Mouse (Mus musculus) limb, embryonic 14.5 days (tissue): ENCODE results near the gene Elfn2. TPM values are rescaled to one million over a fixed set of nuclear protein-coding genes. Genes with fewer than 3 reads are reported as not detected.
A peak's percentile ranks its signal among the peaks of the same experiment; 100 is the strongest.

Source experiments
- ATAC-seq: fragments of 200-750 bp; cut with Nextera tagmentation; 2 replicates; pipeline ENCODE4 v1.8.0; 2017; ENCODE audit warnings: low read depth, moderate number of reproducible peaks, moderate TSS enrichment; ENCODE audit not compliant: low FRiP score
- DNase-seq: peaks from one replicate; pipeline ENCODE4 v3.0.0-alpha.2; 2015; ENCODE audit warnings: low spot score
- H3K27ac ChIP-seq: fragments of 300-500 bp; sonication (generic); replicated peaks from 2 replicates; pipeline ENCODE4 v1.5.1; 2014; ENCODE audit warnings: low read depth, mild to moderate bottlenecking, low read length, moderate library complexity, mixed read lengths
- H3K27me3 ChIP-seq: fragments of 300-500 bp; sonication (generic); 2 replicates; pipeline ENCODE4 v1.6.1; 2014; ENCODE audit warnings: low read length, mixed read lengths; ENCODE audit not compliant: control insufficient read depth, insufficient read depth
- H3K36me3 ChIP-seq: fragments of 300-500 bp; sonication (generic); 2 replicates; pipeline ENCODE4 v1.6.1; 2014; ENCODE audit warnings: mild to moderate bottlenecking, low read length, moderate library complexity, mixed read lengths; ENCODE audit not compliant: control insufficient read depth, insufficient read depth
- H3K4me1 ChIP-seq: fragments of 300-500 bp; sonication (generic); 2 replicates; pipeline ENCODE4 v1.6.1; 2014; ENCODE audit warnings: antibody characterized with exemption, low read length, mixed read lengths; ENCODE audit not compliant: control insufficient read depth, insufficient read depth
- H3K4me2 ChIP-seq: fragments of 300-500 bp; sonication (generic); replicated peaks from 2 replicates; pipeline ENCODE4 v1.6.1; 2014; ENCODE audit warnings: low read depth, mild to moderate bottlenecking, low read length, moderate library complexity; ENCODE audit not compliant: severe bottlenecking
- H3K4me3 ChIP-seq: fragments of 300-500 bp; sonication (generic); replicated peaks from 2 replicates; pipeline ENCODE4 v1.5.1; 2014; ENCODE audit warnings: low read length
- H3K9ac ChIP-seq: fragments of 300-500 bp; sonication (generic); 2 replicates; pipeline ENCODE4 v1.6.1; 2014; ENCODE audit warnings: mild to moderate bottlenecking, low read depth, low read length, moderate library complexity; ENCODE audit not compliant: severe bottlenecking
- H3K9me3 ChIP-seq: fragments of 300-500 bp; sonication (generic); 2 replicates; pipeline ENCODE4 v1.6.1; 2016; ENCODE audit warnings: low read length; ENCODE audit not compliant: control insufficient read depth
- POLR2A ChIP-seq: fragments of 200-500 bp; IDR thresholded peaks from 2 replicates; pipeline ENCODE4 v1.8.0; 2012; ENCODE audit warnings: inconsistent platforms, mild to moderate bottlenecking, moderate library complexity, borderline replicate concordance; ENCODE audit not compliant: insufficient read depth, insufficient read length; ENCODE audit errors: extremely low read depth
- WGBS: fragments of 180-500 bp; shearing (Covaris S2); extraction: QIAGEN DNeasy Blood & Tissue Kit; methylation state at CpG from one replicate; pipeline ENCODE4 v1.1.7; 2014; 5-methylcytosine and 5-hydroxymethylcytosine counted together
- polyA plus RNA-seq, 2 experiments: library from polyadenylated mRNA; depleted of rRNA in 1 of 2; stranded (reverse) in 1 of 2; unstranded in 1 of 2; fragments of >200 nt; fragmentation: Nextera tagmentation in 1 of 2; extraction: Ambion mirVana in 1 of 2; gene quantifications; 2 replicates each; pipeline versions ENCODE4 v1.2.1 to v1.2.3; 2012 to 2014

Gene Elfn2
- polyA plus RNA-seq, 2 experiments, result 0.04 to 0.24 TPM

- H3K4me1 ChIP-seq, result no peaks in the 10 kb centered on the region
- H3K9ac ChIP-seq, result no peak overlapping the region
- 21% methylated on average over 5 of the region's 5 CpGs for WGBS
- TF ChIP-seq POLR2A, result no peak
- no peak overlapping the region for H3K4me3 ChIP-seq
- H3K9me3 ChIP-seq, result no peaks in the 10 kb centered on the region
- H3K36me3 ChIP-seq, result no peaks in the 10 kb centered on the region
- H3K27me3 ChIP-seq, result no peaks in the 10 kb centered on the region
- no peak overlapping the region for H3K4me2 ChIP-seq
- DNase-seq (no peak), ATAC-seq (no peak)
- no peak overlapping the region for H3K27ac ChIP-seq
Observed at GRCm38 (mm10) chr15:78698084-78698483, 20.5 kb downstream of the Elfn2 start.

- Histone ChIP-seq H3K4me2 (no peak overlapping the region), H3K4me1 (no peaks in the 10 kb centered on the region), H3K27me3 (no peaks in the 10 kb centered on the region), H3K36me3 (no peaks in the 10 kb centered on the region), H3K9me3 (no peaks in the 10 kb centered on the region), H3K27ac (no peak overlapping the region), H3K9ac (no peak overlapping the region), H3K4me3 (no peak overlapping the region)
- 23% methylated on average over 5 of the region's 5 CpGs for WGBS
- no peak for DNase-seq
- no peak for TF ChIP-seq POLR2A
- no peak for ATAC-seq
Observed at GRCm38 (mm10) chr15:78695745-78696144, 22.8 kb downstream of the Elfn2 start.

GRCm38 (mm10) chr15:78692505-78692904 is 26.1 kb downstream of the Elfn2 start:
- 54% methylated on average over 8 of the region's 8 CpGs for WGBS
- Histone ChIP-seq H3K4me3 (no peak overlapping the region), H3K27me3 (no peaks in the 10 kb centered on the region), H3K4me2 (no peak overlapping the region), H3K36me3 (no peaks in the 10 kb centered on the region), H3K9me3 (no peaks in the 10 kb centered on the region), H3K9ac (no peak overlapping the region), H3K4me1 (no peaks in the 10 kb centered on the region), H3K27ac (no peak overlapping the region)
- TF ChIP-seq POLR2A, result no peak
- ATAC-seq (no peak), DNase-seq (no peak)

GRCm38 (mm10) chr15:78690716-78691115 is 27.9 kb downstream of the Elfn2 start:
- Histone ChIP-seq H3K4me2 (no peak overlapping the region), H3K36me3 (no peaks in the 10 kb centered on the region), H3K27me3 (no peaks in the 10 kb centered on the region), H3K4me3 (no peak overlapping the region), H3K9me3 (no peaks in the 10 kb centered on the region), H3K9ac (no peak overlapping the region), H3K27ac (no peak overlapping the region), H3K4me1 (no peaks in the 10 kb centered on the region)
- no peak for DNase-seq
- 74% methylated on average over 2 of the region's 2 CpGs for WGBS
- ATAC-seq, result no peak
- TF ChIP-seq POLR2A, result no peak

DNA sequence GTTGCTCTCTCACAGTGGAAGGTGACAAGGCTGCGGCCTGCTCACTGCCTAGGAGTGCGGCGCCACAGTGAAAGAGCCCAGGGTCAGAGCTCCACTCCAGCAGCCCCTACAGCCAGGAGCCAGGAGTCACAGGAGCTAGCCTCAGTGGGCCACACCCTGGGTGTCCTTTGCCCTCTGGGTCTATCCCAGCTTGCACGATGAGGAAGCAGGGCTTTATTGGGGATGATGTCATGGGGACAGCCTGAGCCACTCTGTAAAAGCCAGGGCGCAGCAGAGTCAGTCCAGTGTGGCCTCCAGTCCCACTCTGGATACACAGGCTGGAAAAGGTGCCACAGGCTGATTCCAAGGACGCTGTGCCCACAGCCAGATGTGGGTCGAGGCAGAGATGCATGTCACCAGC is 31.7 kb downstream of the Elfn2 start:
- Histone ChIP-seq H3K27ac (no peak overlapping the region), H3K36me3 (no peaks in the 10 kb centered on the region), H3K9me3 (no peaks in the 10 kb centered on the region), H3K4me1 (peaks cover 9% of the 10 kb centered on the region), H3K4me3 (no peak overlapping the region), H3K4me2 (no peak overlapping the region), H3K9ac (no peak overlapping the region), H3K27me3 (no peaks in the 10 kb centered on the region)
- DNase-seq, result no peak
- no peak for TF ChIP-seq POLR2A
- WGBS, result 66% methylated on average over 7 of the region's 7 CpGs
- no peak for ATAC-seq

- DNase-seq, result no peak
- WGBS, result 6% methylated on average over 9 of the region's 9 CpGs
Observed at GRCm38 (mm10) chr15:78684111-78684510, 34.5 kb downstream of the Elfn2 start.

More at GRCm38 (mm10) chr15:78684111-78684510, 34.5 kb downstream of the Elfn2 start:
- H3K4me3 ChIP-seq, result no peak overlapping the region
- H3K27me3 ChIP-seq, result no peaks in the 10 kb centered on the region
- no peaks in the 10 kb centered on the region for H3K36me3 ChIP-seq
- H3K27ac ChIP-seq, result no peak overlapping the region
- no peak; the same call in 1 of the 2 replicates for ATAC-seq
- no peaks in the 10 kb centered on the region for H3K9me3 ChIP-seq
- H3K9ac ChIP-seq, result 0 out of 2 replicates have a peak overlapping the region, but pooled peaks have one; percentile 12
- peaks cover 9% of the 10 kb centered on the region for H3K4me1 ChIP-seq
- TF ChIP-seq POLR2A, result no peak
- H3K4me2 ChIP-seq, result no peak overlapping the region
